Mouse (Mus musculus) ES-Bruce4 (cell line): ENCODE measurements at regions not wholly inside any gene's neighbourhood (a gene's known extent, or its start where the extent isn't known, plus 50 kb on each side); places are given as distances from the start of the nearest gene placed in this dataset.

Experiments used
- H3K27ac ChIP-seq: 2 replicates; pipeline ENCODE4 v1.5.1; 2012; ENCODE audit warnings: low read length, inconsistent platforms; ENCODE audit not compliant: insufficient read depth
- H3K27me3 ChIP-seq: 2 replicates; pipeline ENCODE4 v1.6.1; 2012; ENCODE audit warnings: mild to moderate bottlenecking, low read length, inconsistent platforms; ENCODE audit not compliant: control insufficient read depth, poor library complexity, insufficient read depth, severe bottlenecking
- H3K36me3 ChIP-seq: 2 replicates; pipeline ENCODE4 v1.6.1; 2012; ENCODE audit warnings: inconsistent platforms, mild to moderate bottlenecking, low read length, moderate library complexity; ENCODE audit not compliant: control insufficient read depth, poor library complexity, insufficient read depth, severe bottlenecking
- H3K4me1 ChIP-seq: one replicate; pipeline ENCODE4 v1.8.1; 2011; ENCODE audit warnings: low read length; ENCODE audit not compliant: control insufficient read depth, insufficient read depth
- H3K4me3 ChIP-seq: 2 replicates; pipeline ENCODE4 v1.5.1; 2011; ENCODE audit warnings: low read depth, mild to moderate bottlenecking, low read length
- H3K9ac ChIP-seq: 2 replicates; pipeline ENCODE4 v1.6.1; 2012; ENCODE audit warnings: low read depth, mild to moderate bottlenecking, inconsistent platforms; ENCODE audit not compliant: poor library complexity, severe bottlenecking
- H3K9me3 ChIP-seq: replicated peaks from 2 replicates; pipeline ENCODE4 v1.6.1; 2012; ENCODE audit warnings: mild to moderate bottlenecking, low read length, inconsistent platforms; ENCODE audit not compliant: control insufficient read depth, poor library complexity, insufficient read depth, severe bottlenecking
- CTCF ChIP-seq: IDR thresholded peaks from one replicate; pipeline ENCODE4 v1.8.1; 2011; ENCODE audit warnings: low read depth, low read length
- EP300 ChIP-seq: IDR thresholded peaks from 2 replicates; pipeline ENCODE4 v1.6.1; 2011; ENCODE audit warnings: low read depth, low read length; ENCODE audit not compliant: insufficient read depth
- POLR2A ChIP-seq: IDR thresholded peaks from one replicate; pipeline ENCODE4 v1.8.1; 2011; ENCODE audit warnings: low read length; ENCODE audit not compliant: insufficient read depth

GRCm38 (mm10) chr2:115268247-115268646, 313.3 kb upstream of the BC052040 start:
- Histone ChIP-seq H3K9me3 (no peaks in the 10 kb centered on the region), H3K27me3 (no peaks in the 10 kb centered on the region), H3K36me3 (no peaks in the 10 kb centered on the region), H3K9ac (no peak overlapping the region), H3K4me3 (no peak overlapping the region), H3K4me1 (no peaks in the 10 kb centered on the region), H3K27ac (no peak overlapping the region)
- TF ChIP-seq EP300 (no peak), POLR2A (no peak)

- Histone ChIP-seq H3K27me3 (no peaks in the 10 kb centered on the region), H3K4me3 (no peak overlapping the region), H3K9me3 (no peaks in the 10 kb centered on the region), H3K4me1 (no peaks in the 10 kb centered on the region), H3K27ac (no peak overlapping the region), H3K36me3 (no peaks in the 10 kb centered on the region), H3K9ac (no peak overlapping the region)
- TF ChIP-seq CTCF, result no peak
- no peak for TF ChIP-seq POLR2A
- no peak for TF ChIP-seq EP300
Observed at GRCm38 (mm10) chr2:115277421-115277820, 304.1 kb upstream of the BC052040 start.

- Histone ChIP-seq H3K4me3 (no peak overlapping the region), H3K9ac (no peak overlapping the region), H3K27me3 (no peaks in the 10 kb centered on the region), H3K4me1 (no peaks in the 10 kb centered on the region), H3K27ac (no peak overlapping the region), H3K36me3 (no peaks in the 10 kb centered on the region), H3K9me3 (no peaks in the 10 kb centered on the region)
- TF ChIP-seq POLR2A (no peak), EP300 (no peak), CTCF (no peak)
Observed at GRCm38 (mm10) chr2:115293020-115293419, 288.5 kb upstream of the BC052040 start.

GRCm38 (mm10) chr2:115297463-115297862, 284.1 kb upstream of the BC052040 start:
- Histone ChIP-seq H3K4me1 (no peaks in the 10 kb centered on the region), H3K27ac (no peak overlapping the region), H3K36me3 (no peaks in the 10 kb centered on the region), H3K4me3 (no peak overlapping the region), H3K9me3 (no peaks in the 10 kb centered on the region), H3K27me3 (no peaks in the 10 kb centered on the region), H3K9ac (no peak overlapping the region)
- TF ChIP-seq CTCF (no peak), EP300 (no peak), POLR2A (no peak)

GRCm38 (mm10) chr2:115307248-115307647, 274.3 kb upstream of the BC052040 start:
- Histone ChIP-seq H3K27ac (no peak overlapping the region), H3K27me3 (no peaks in the 10 kb centered on the region), H3K9ac (no peak overlapping the region), H3K4me3 (no peak overlapping the region), H3K4me1 (no peaks in the 10 kb centered on the region), H3K9me3 (no peaks in the 10 kb centered on the region), H3K36me3 (no peaks in the 10 kb centered on the region)
- TF ChIP-seq POLR2A, result no peak
- no peak for TF ChIP-seq CTCF
- TF ChIP-seq EP300, result no peak

- no peak overlapping the region for H3K27ac ChIP-seq
- H3K9me3 ChIP-seq, result no peaks in the 10 kb centered on the region
- H3K9ac ChIP-seq, result no peak overlapping the region
- H3K27me3 ChIP-seq, result no peaks in the 10 kb centered on the region
- no peak for TF ChIP-seq EP300
- TF ChIP-seq CTCF, result no peak
- TF ChIP-seq POLR2A, result no peak
- H3K36me3 ChIP-seq, result no peaks in the 10 kb centered on the region
- no peaks in the 10 kb centered on the region for H3K4me1 ChIP-seq
- H3K4me3 ChIP-seq, result no peak overlapping the region
Observed at GRCm38 (mm10) chr2:115309856-115310631, 271.5 kb upstream of the BC052040 start.
